Comparison of ENCODE assay signal across 24 mouse cellular contexts in genomic region chr1:68517820-68518219, GRCm38 (mm10).
DNase-seq lines count a peak whose midpoint lies in the region; ATAC-seq and TF ChIP-seq lines count a peak whose summit lies in the region.
"Had no signal": no experiment of that assay in that cellular context is flagged by ENCODE, and none has a peak within 500 bp of the region (broad histone marks: within the 10 kb centered on the region; RNA-seq: fewer than 3 reads in every experiment).

No protein-coding gene starts in this region.

- peak; percentile 95 for ATAC-seq in lung, embryonic 14.5 days (ENCODE audit: insufficient read depth)
- peak; percentile 73 for ATAC-seq in lung, embryonic 16.5 days (ENCODE audit: low read depth)
- peak; percentile 37; the same call in 1 of the 2 replicates for ATAC-seq in stomach, embryonic 14.5 days (ENCODE audit: insufficient number of reproducible peaks, insufficient read depth, low FRiP score, low read depth)
- ATAC-seq in stomach, postnatal 0 days (ENCODE audit: low FRiP score, low TSS enrichment), result no peak
- ATAC-seq: activated CD4-positive, CD25-positive, alpha-beta regulatory T cell, adult 4 months; CD4-positive, CD25-positive, alpha-beta regulatory T cell, adult 4 months; forebrain, embryonic 13.5 days; forebrain, embryonic 15.5 days; Patski had no signal

- no peaks in the 10 kb centered on the region for H3K36me3 ChIP-seq in lung, embryonic 14.5 days (ENCODE audit: insufficient read depth)
- no peaks in the 10 kb centered on the region for H3K36me3 ChIP-seq in lung, embryonic 16.5 days (ENCODE audit: control insufficient read depth, insufficient read depth, low read length)
- H3K36me3 ChIP-seq in stomach, embryonic 14.5 days (ENCODE audit: control insufficient read depth, insufficient read depth, low read length), result no peaks in the 10 kb centered on the region
- no peaks in the 10 kb centered on the region for H3K36me3 ChIP-seq in stomach, postnatal 0 days (ENCODE audit: control insufficient read depth, insufficient read depth, low read length)
- H3K36me3 ChIP-seq: embryonic facial prominence, embryonic 10.5 days; embryonic facial prominence, embryonic 12.5 days; forebrain, embryonic 15.5 days; G1E had no signal

- no peak overlapping the region for H3K27ac ChIP-seq in lung, embryonic 14.5 days (ENCODE audit: low read depth)
- no peak overlapping the region for H3K27ac ChIP-seq in lung, embryonic 16.5 days (ENCODE audit: low read length)
- no peak overlapping the region for H3K27ac ChIP-seq in stomach, embryonic 14.5 days (ENCODE audit: low read length)
- no peak overlapping the region for H3K27ac ChIP-seq in stomach, postnatal 0 days (replicated peaks)
- H3K27ac ChIP-seq: embryonic facial prominence, embryonic 10.5 days; embryonic facial prominence, embryonic 12.5 days; forebrain, embryonic 13.5 days; forebrain, embryonic 15.5 days had no signal

- H3K4me3 ChIP-seq in lung, embryonic 14.5 days (ENCODE audit: low read depth, low read length), result no peak overlapping the region
- no peak overlapping the region for H3K4me3 ChIP-seq in lung, embryonic 16.5 days (ENCODE audit: low read length)
- no peak overlapping the region for H3K4me3 ChIP-seq in stomach, embryonic 14.5 days (ENCODE audit: low read depth, low read length)
- H3K4me3 ChIP-seq in stomach, postnatal 0 days (ENCODE audit: low read depth, low read length), result no peak overlapping the region
- H3K4me3 ChIP-seq: embryonic facial prominence, embryonic 10.5 days; embryonic facial prominence, embryonic 12.5 days; forebrain, embryonic 13.5 days; forebrain, embryonic 15.5 days had no signal

- H3K9me3 ChIP-seq in lung, embryonic 14.5 days (ENCODE audit: low read depth, low read length), result no peaks in the 10 kb centered on the region
- no peaks in the 10 kb centered on the region for H3K9me3 ChIP-seq in lung, embryonic 16.5 days (ENCODE audit: control insufficient read depth, low read length)
- H3K9me3 ChIP-seq in stomach, embryonic 14.5 days (ENCODE audit: control insufficient read depth, low read depth, low read length), result no peaks in the 10 kb centered on the region
- no peaks in the 10 kb centered on the region for H3K9me3 ChIP-seq in stomach, postnatal 0 days (ENCODE audit: control insufficient read depth, low read length)
- H3K9me3 ChIP-seq: embryonic facial prominence, embryonic 10.5 days; embryonic facial prominence, embryonic 12.5 days; forebrain, embryonic 13.5 days; forebrain, embryonic 15.5 days; G1E had no signal

- H3K9ac ChIP-seq in lung, embryonic 14.5 days, result no peak overlapping the region
- no peak overlapping the region for H3K9ac ChIP-seq in lung, embryonic 16.5 days (ENCODE audit: low read length)
- H3K9ac ChIP-seq in stomach, embryonic 14.5 days (replicated peaks; ENCODE audit: low read depth, low read length), result no peak overlapping the region
- no peak overlapping the region for H3K9ac ChIP-seq in stomach, postnatal 0 days (ENCODE audit: low read length)
- H3K9ac ChIP-seq: embryonic facial prominence, embryonic 12.5 days; forebrain, embryonic 13.5 days; forebrain, embryonic 15.5 days had no signal

- H3K4me2 ChIP-seq in lung, embryonic 14.5 days, result no peak overlapping the region
- H3K4me2 ChIP-seq in lung, embryonic 16.5 days (ENCODE audit: low read depth, low read length), result no peak overlapping the region
- no peak overlapping the region for H3K4me2 ChIP-seq in stomach, embryonic 14.5 days (replicated peaks; ENCODE audit: low read depth, low read length)
- H3K4me2 ChIP-seq in stomach, postnatal 0 days (replicated peaks; ENCODE audit: low read depth), result no peak overlapping the region
- H3K4me2 ChIP-seq: embryonic facial prominence, embryonic 12.5 days; forebrain, embryonic 13.5 days; forebrain, embryonic 15.5 days had no signal

- 32% methylated on average over 2 of the region's 2 CpGs for WGBS in lung, embryonic 14.5 days
- 35% methylated on average over 2 of the region's 2 CpGs for WGBS in lung, embryonic 16.5 days
- 54% methylated on average over 2 of the region's 2 CpGs for WGBS in stomach, embryonic 14.5 days
- 31% methylated on average over 2 of the region's 2 CpGs for WGBS in stomach, postnatal 0 days

- no peak for TF ChIP-seq EP300 in stomach, postnatal 0 days (optimal IDR thresholded peaks at IDR 0.05)

- peak; percentile 73 for DNase-seq in lung, embryonic 14.5 days
- DNase-seq in lung, postnatal 10 days, result no peak
- DNase-seq in lung, adult 18-20 months, result no peak
- no peak for DNase-seq in stomach, postnatal 0 days (ENCODE audit: low spot score)
- DNase-seq: adrenal gland, adult 8-10 months; adrenal gland, postnatal 14 days; adrenal gland, postnatal 36 days; B cell, adult 2 months; cerebellum, adult 11-12 months; cerebellum, adult 2 months; cerebellum, adult 9-10 months; cerebellum, postnatal 10 days; cerebellum, postnatal 25 days had no signal

- no peaks in the 10 kb centered on the region for H3K27me3 ChIP-seq in lung, embryonic 14.5 days (ENCODE audit: insufficient read depth, low read length)
- H3K27me3 ChIP-seq in lung, embryonic 16.5 days (ENCODE audit: control insufficient read depth, insufficient read depth, low read depth, low read length), result no peaks in the 10 kb centered on the region
- no peaks in the 10 kb centered on the region for H3K27me3 ChIP-seq in stomach, embryonic 14.5 days (ENCODE audit: control insufficient read depth, insufficient read depth, low read length)
- H3K27me3 ChIP-seq in stomach, postnatal 0 days (ENCODE audit: control insufficient read depth, insufficient read depth, low read length), result no peaks in the 10 kb centered on the region
- H3K27me3 ChIP-seq: CH12.LX; embryonic facial prominence, embryonic 12.5 days; forebrain, embryonic 13.5 days; forebrain, embryonic 15.5 days; Patski had no signal

- no peaks in the 10 kb centered on the region for H3K4me1 ChIP-seq in lung, embryonic 14.5 days (ENCODE audit: insufficient read depth)
- H3K4me1 ChIP-seq in lung, embryonic 16.5 days (replicated peaks; ENCODE audit: control insufficient read depth, insufficient read depth, low read length), result no peaks in the 10 kb centered on the region
- no peaks in the 10 kb centered on the region for H3K4me1 ChIP-seq in stomach, embryonic 14.5 days (ENCODE audit: control insufficient read depth, insufficient read depth, low read length)
- H3K4me1 ChIP-seq in stomach, postnatal 0 days (replicated peaks; ENCODE audit: control insufficient read depth, insufficient read depth), result no peaks in the 10 kb centered on the region
- H3K4me1 ChIP-seq: embryonic facial prominence, embryonic 10.5 days; embryonic facial prominence, embryonic 12.5 days; forebrain, embryonic 13.5 days; forebrain, embryonic 15.5 days had no signal

- TF ChIP-seq CTCF in lung, embryonic 14.5 days (IDR thresholded peaks at IDR 0.05; ENCODE audit: low read depth), result no peak
- TF ChIP-seq CTCF in stomach, postnatal 0 days (IDR thresholded peaks at IDR 0.05; ENCODE audit: low read depth), result no peak
